Mouse (Mus musculus): ENCODE results near the gene Gm29094. TPM values are rescaled to one million over a fixed set of nuclear protein-coding genes. Genes with fewer than 3 reads are reported as not detected.

Gm29094 gene
- polyA plus RNA-seq, 1 experiment from 2014 or later, result 0.73 TPM

DNA sequence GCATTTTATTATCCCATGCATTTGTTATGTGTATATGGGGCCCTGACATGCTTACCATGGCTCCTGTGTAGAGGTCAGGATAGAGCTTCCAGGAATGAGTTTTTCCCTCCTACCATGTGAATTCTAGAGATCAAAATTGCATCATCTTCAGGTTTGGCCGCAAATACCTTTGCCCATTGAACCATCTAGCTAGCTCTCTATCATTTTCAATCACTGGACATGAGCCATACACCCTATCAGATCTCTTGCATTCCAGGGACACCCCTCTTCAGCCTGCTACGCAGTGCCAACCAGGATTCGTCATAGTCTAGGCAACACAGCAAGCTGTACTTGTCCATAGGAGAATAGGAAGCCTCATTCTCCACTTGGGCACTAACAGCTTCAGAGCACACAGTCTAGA, 64.8 kb downstream of the Gm29094 start:
- ATAC-seq (ENCODE audit: insufficient read depth, low FRiP score, low read depth), result no peak
- Histone ChIP-seq H3K27ac (no peak overlapping the region), H3K4me3 (replicated peaks) (no peak overlapping the region), H3K9ac (no peak overlapping the region), H3K9me3 (no peaks in the 10 kb centered on the region), H3K27me3 (replicated peaks) (no peaks in the 10 kb centered on the region), H3K4me1 (no peaks in the 10 kb centered on the region), H3K4me2 (no peak overlapping the region), H3K36me3 (no peaks in the 10 kb centered on the region)
- WGBS, result 89% methylated on average over 3 of the region's 3 CpGs

- Histone ChIP-seq H3K4me2 (no peak overlapping the region), H3K27ac (no peak overlapping the region), H3K27me3 (replicated peaks) (no peaks in the 10 kb centered on the region), H3K9me3 (no peaks in the 10 kb centered on the region), H3K4me3 (replicated peaks) (no peak overlapping the region), H3K9ac (no peak overlapping the region), H3K36me3 (no peaks in the 10 kb centered on the region), H3K4me1 (no peaks in the 10 kb centered on the region)
- no peak for ATAC-seq (ENCODE audit: insufficient read depth, low FRiP score, low read depth)
- WGBS, result 87% methylated on average over 1 of the region's 1 CpGs
Observed at GRCm38 (mm10) chr9:89264571-89264970, 65.4 kb downstream of the Gm29094 start.

Other genes starting within 250 kb of the Gm29094 start
- 0.77 and 1.1 TPM in 2 replicates for gene Bcl2a1a, start 242.5 kb upstream of the Gm29094 start, polyA plus RNA-seq (2015; fragmentation: Nextera tagmentation; extraction: Ambion mirVana)
- not detected in 2 replicates for gene Trim43b, start 106.5 kb upstream of the Gm29094 start, polyA plus RNA-seq (2015; fragmentation: Nextera tagmentation; extraction: Ambion mirVana)
- 3.2 and 4.7 TPM in 2 replicates for gene Bcl2a1b, start 170 bp upstream of the Gm29094 start, polyA plus RNA-seq (2015; fragmentation: Nextera tagmentation; extraction: Ambion mirVana)
- 31.2 and 34.0 TPM in 2 replicates for gene Mthfs, start 11.3 kb downstream of the Gm29094 start, polyA plus RNA-seq (2015; fragmentation: Nextera tagmentation; extraction: Ambion mirVana)